Mouse (Mus musculus): ENCODE measurements at regions not wholly inside any gene's neighbourhood (a gene's known extent, or its start where the extent isn't known, plus 50 kb on each side); places are given as distances from the start of the nearest gene placed in this dataset.

DNA sequence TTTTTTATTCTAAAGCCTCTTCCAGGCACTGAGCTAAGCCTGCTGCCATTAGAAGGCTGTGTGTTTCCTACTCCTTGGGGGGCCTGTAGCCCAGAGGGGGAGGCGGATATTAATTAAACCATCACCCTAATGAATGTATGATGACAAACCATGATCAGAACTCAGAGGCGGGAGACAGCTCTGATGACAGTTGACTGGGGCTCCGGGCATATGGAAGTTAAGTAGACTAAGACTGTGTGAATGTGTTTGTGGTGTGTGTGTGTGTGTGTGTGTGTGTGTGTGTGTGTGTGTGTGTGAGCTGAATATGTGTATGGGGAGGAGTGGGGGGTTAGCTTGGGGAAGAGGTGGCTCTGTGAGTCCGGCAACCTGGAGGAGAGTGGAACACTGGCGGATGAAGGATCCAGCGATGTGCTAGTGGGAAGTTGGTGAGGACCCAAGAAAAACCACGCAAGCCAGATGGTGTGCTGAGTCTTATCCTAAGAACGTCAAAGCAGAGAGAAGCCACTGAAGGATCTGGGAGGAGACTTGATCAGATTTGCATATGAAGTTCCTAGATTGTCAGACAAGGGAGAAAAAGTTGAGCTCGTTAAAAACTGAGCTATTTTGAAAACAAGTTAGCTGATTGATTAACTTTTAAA, 256.7 kb downstream of the Lmx1a start:
- H3K9me3 ChIP-seq (replicated peaks), result no peaks in the 10 kb centered on the region
- 73% methylated on average over 9 of the region's 9 CpGs for WGBS
- no peak for DNase-seq (ENCODE audit: low spot score)

GRCm38 (mm10) chr1:167947866-167948265, 258.8 kb downstream of the Lmx1a start:
- peaks cover 11% of the 10 kb centered on the region; the same call in 1 of the 2 replicates for H3K4me1 ChIP-seq
- H3K4me3 ChIP-seq, result no peak overlapping the region
- H3K27me3 ChIP-seq (ENCODE audit: low read depth, poor library complexity, severe bottlenecking), result no peaks in the 10 kb centered on the region
- no peak for DNase-seq (ENCODE audit: low spot score)
- 81% methylated on average over 7 of the region's 7 CpGs for WGBS
- H3K27ac ChIP-seq (replicated peaks), result no peak overlapping the region
- H3K36me3 ChIP-seq, result no peaks in the 10 kb centered on the region
- peaks cover 6% of the 10 kb centered on the region; the same call in 1 of the 2 replicates for H3K9me3 ChIP-seq (replicated peaks)

More for the DNA sequence above, 256.7 kb downstream of the Lmx1a start:
- Histone ChIP-seq H3K4me1 (peaks cover 11% of the 10 kb centered on the region; the same call in 1 of the 2 replicates), H3K36me3 (no peaks in the 10 kb centered on the region), H3K27ac (replicated peaks) (no peak overlapping the region), H3K4me3 (no peak overlapping the region), H3K27me3 (ENCODE audit: low read depth, poor library complexity, severe bottlenecking) (no peaks in the 10 kb centered on the region)

DNA sequence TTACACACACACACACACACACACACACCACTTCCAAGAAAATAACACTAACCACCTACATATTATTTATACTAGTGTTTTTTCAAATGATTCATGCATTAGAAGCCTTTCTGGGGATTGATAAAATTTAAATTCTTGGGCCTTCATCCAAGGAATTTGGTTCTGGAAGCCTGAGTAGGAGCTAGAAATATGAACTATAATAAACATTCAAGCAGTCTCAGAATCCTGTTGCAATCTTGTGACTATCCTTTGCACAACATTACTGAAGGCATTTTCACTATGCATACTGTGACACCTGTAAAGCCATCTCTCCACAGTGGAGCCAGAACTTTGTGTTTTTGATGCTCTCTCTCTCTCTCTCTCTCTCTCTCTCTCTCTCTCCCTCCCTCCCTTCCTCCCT, 262.7 kb downstream of the Lmx1a start:
- peaks cover 6% of the 10 kb centered on the region; the same call in 1 of the 2 replicates for H3K9me3 ChIP-seq (replicated peaks)
- H3K36me3 ChIP-seq, result no peaks in the 10 kb centered on the region
- no peaks in the 10 kb centered on the region for H3K27me3 ChIP-seq (ENCODE audit: low read depth, poor library complexity, severe bottlenecking)
- H3K27ac ChIP-seq (replicated peaks), result no peak overlapping the region
- H3K4me1 ChIP-seq, result peaks cover 9% of the 10 kb centered on the region; the same call in 1 of the 2 replicates
- no peak for DNase-seq (ENCODE audit: low spot score)
- no peak overlapping the region for H3K4me3 ChIP-seq

GRCm38 (mm10) chr1:167958531-167958930, 269.5 kb downstream of the Lmx1a start:
- no peaks in the 10 kb centered on the region for H3K27me3 ChIP-seq (ENCODE audit: low read depth, poor library complexity, severe bottlenecking)
- 94% methylated on average over 6 of the region's 6 CpGs for WGBS
- DNase-seq (ENCODE audit: low spot score), result no peak
- no peaks in the 10 kb centered on the region for H3K9me3 ChIP-seq (replicated peaks)
- no peak overlapping the region for H3K4me3 ChIP-seq
- no peaks in the 10 kb centered on the region for H3K36me3 ChIP-seq
- H3K4me1 ChIP-seq, result no peaks in the 10 kb centered on the region
- no peak overlapping the region for H3K27ac ChIP-seq (replicated peaks)

- Histone ChIP-seq H3K4me3 (no peak overlapping the region), H3K4me1 (peaks cover 12% of the 10 kb centered on the region), H3K27me3 (ENCODE audit: low read depth, poor library complexity, severe bottlenecking) (no peaks in the 10 kb centered on the region), H3K9me3 (replicated peaks) (no peaks in the 10 kb centered on the region), H3K36me3 (no peaks in the 10 kb centered on the region), H3K27ac (replicated peaks) (no peak overlapping the region)
- no peak for DNase-seq (ENCODE audit: low spot score)
- 52% methylated on average over 3 of the region's 3 CpGs for WGBS
Measured at GRCm38 (mm10) chr1:167969545-167969944, 280.5 kb downstream of the Lmx1a start.

- no peaks in the 10 kb centered on the region for H3K9me3 ChIP-seq (replicated peaks)
- 55% methylated on average over 5 of the region's 5 CpGs for WGBS
- no peaks in the 10 kb centered on the region for H3K36me3 ChIP-seq
- H3K4me1 ChIP-seq, result peaks cover 12% of the 10 kb centered on the region
- H3K27ac ChIP-seq (replicated peaks), result no peak overlapping the region
- H3K27me3 ChIP-seq (ENCODE audit: low read depth, poor library complexity, severe bottlenecking), result no peaks in the 10 kb centered on the region
- H3K4me3 ChIP-seq, result no peak overlapping the region
- DNase-seq (ENCODE audit: low spot score), result no peak
Measured at GRCm38 (mm10) chr1:167969985-167970384, 280.9 kb downstream of the Lmx1a start.

DNA sequence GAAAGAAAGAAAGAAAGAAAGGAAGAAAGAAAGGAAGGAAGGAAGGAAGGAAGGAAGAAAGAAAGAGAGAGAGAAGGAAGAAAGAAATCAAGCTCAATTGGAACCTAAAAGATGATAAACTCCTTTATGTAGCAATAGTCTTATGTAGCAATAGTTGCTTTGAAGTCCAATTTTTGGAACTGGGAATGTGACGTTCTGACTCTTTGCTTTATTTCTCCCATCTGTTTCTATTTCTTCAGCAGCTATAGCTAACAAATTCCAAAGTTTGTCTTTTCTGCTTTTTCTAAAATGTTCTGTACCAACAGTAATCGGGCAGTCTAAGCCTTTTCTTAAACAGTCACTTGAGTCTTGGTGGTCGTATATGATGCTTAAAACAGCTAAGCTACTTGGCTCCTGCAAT, 287.7 kb downstream of the Lmx1a start:
- Histone ChIP-seq H3K9me3 (replicated peaks) (no peaks in the 10 kb centered on the region), H3K4me1 (no peaks in the 10 kb centered on the region), H3K27ac (replicated peaks) (no peak overlapping the region), H3K36me3 (no peaks in the 10 kb centered on the region), H3K4me3 (no peak overlapping the region), H3K27me3 (ENCODE audit: low read depth, poor library complexity, severe bottlenecking) (no peaks in the 10 kb centered on the region)
- no peak for DNase-seq (ENCODE audit: low spot score)
- WGBS, result 85% methylated on average over 3 of the region's 3 CpGs

DNA sequence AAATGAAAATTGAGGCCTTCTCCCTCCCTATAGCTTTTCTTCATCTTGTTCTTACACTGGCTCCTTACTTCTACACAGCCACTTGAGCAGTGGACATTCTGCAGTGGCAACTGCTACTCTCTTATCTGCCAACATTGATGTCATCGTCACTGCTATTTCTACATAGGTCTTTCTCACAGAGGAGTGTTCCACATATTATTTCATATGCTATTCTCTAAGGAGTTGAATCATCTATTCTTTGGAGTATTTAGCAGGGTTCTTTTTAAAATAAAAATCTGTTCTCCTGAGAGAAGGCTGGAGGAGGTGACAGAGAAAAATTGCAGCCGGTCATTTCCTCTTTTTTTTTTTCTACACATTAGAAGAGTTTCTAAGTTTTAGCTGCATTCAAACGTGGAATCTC, 290.1 kb downstream of the Lmx1a start:
- Histone ChIP-seq H3K27ac (replicated peaks) (no peak overlapping the region), H3K36me3 (no peaks in the 10 kb centered on the region), H3K4me1 (no peaks in the 10 kb centered on the region), H3K27me3 (ENCODE audit: low read depth, poor library complexity, severe bottlenecking) (no peaks in the 10 kb centered on the region), H3K4me3 (no peak overlapping the region), H3K9me3 (replicated peaks) (no peaks in the 10 kb centered on the region)
- DNase-seq (ENCODE audit: low spot score), result no peak
- 91% methylated on average over 3 of the region's 3 CpGs for WGBS

- H3K27ac ChIP-seq (replicated peaks), result no peak overlapping the region
- H3K27me3 ChIP-seq (ENCODE audit: low read depth, poor library complexity, severe bottlenecking), result no peaks in the 10 kb centered on the region
- no peak overlapping the region for H3K4me3 ChIP-seq
- no peak for DNase-seq (ENCODE audit: low spot score)
- no peaks in the 10 kb centered on the region for H3K4me1 ChIP-seq
- WGBS, result 91% methylated on average over 5 of the region's 5 CpGs
- H3K36me3 ChIP-seq, result no peaks in the 10 kb centered on the region
- H3K9me3 ChIP-seq (replicated peaks), result no peaks in the 10 kb centered on the region
Measured at GRCm38 (mm10) chr1:167979588-167979987, 290.6 kb downstream of the Lmx1a start.

DNA sequence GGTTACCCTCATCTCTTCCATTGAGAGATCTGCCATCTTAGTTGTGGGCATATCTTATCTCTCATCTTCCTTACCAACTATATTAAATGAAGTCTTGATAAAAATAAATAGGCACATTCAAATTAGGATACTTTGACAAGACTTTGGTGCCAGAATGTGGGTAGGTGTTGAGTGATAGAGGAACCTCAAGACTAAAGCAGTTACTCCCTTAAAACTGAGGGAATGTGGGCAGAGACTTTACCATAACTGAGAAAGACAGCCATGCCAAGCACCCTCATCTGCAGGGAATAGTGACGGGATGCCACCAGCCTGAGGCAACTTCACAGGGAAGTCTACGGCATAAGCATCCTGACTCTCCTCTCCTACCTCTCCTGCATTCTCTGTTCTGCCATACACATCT, 292.3 kb downstream of the Lmx1a start:
- no peak overlapping the region for H3K4me3 ChIP-seq
- no peaks in the 10 kb centered on the region for H3K36me3 ChIP-seq
- no peak overlapping the region for H3K27ac ChIP-seq (replicated peaks)
- DNase-seq (ENCODE audit: low spot score), result no peak
- H3K4me1 ChIP-seq, result no peaks in the 10 kb centered on the region
- no peaks in the 10 kb centered on the region for H3K9me3 ChIP-seq (replicated peaks)
- H3K27me3 ChIP-seq (ENCODE audit: low read depth, poor library complexity, severe bottlenecking), result no peaks in the 10 kb centered on the region
- WGBS, result 96% methylated on average over 2 of the region's 2 CpGs

- WGBS, result 89% methylated on average over 3 of the region's 3 CpGs
- no peak for DNase-seq (ENCODE audit: low spot score)
- no peaks in the 10 kb centered on the region for H3K36me3 ChIP-seq
Measured at GRCm38 (mm10) chr1:168007456-168007855, 318.4 kb downstream of the Lmx1a start.

GRCm38 (mm10) chr1:168008216-168008615, 319.2 kb downstream of the Lmx1a start:
- Histone ChIP-seq H3K27me3 (ENCODE audit: low read depth, poor library complexity, severe bottlenecking) (no peaks in the 10 kb centered on the region), H3K36me3 (no peaks in the 10 kb centered on the region), H3K9me3 (replicated peaks) (peaks cover 12% of the 10 kb centered on the region; the same call in 1 of the 2 replicates), H3K4me3 (no peak overlapping the region), H3K4me1 (peaks cover 3% of the 10 kb centered on the region), H3K27ac (replicated peaks) (no peak overlapping the region)
- whole genome bisulfite sequencing, result 87% methylated on average over 1 of the region's 1 CpGs
- DNase-seq (ENCODE audit: low spot score), result no peak

More at GRCm38 (mm10) chr1:168007456-168007855, 318.4 kb downstream of the Lmx1a start:
- Histone ChIP-seq H3K9me3 (replicated peaks) (peaks cover 12% of the 10 kb centered on the region; the same call in 1 of the 2 replicates), H3K27me3 (ENCODE audit: low read depth, poor library complexity, severe bottlenecking) (no peaks in the 10 kb centered on the region), H3K4me1 (peaks cover 10% of the 10 kb centered on the region), H3K27ac (replicated peaks) (no peak overlapping the region), H3K4me3 (no peak overlapping the region)

DNA sequence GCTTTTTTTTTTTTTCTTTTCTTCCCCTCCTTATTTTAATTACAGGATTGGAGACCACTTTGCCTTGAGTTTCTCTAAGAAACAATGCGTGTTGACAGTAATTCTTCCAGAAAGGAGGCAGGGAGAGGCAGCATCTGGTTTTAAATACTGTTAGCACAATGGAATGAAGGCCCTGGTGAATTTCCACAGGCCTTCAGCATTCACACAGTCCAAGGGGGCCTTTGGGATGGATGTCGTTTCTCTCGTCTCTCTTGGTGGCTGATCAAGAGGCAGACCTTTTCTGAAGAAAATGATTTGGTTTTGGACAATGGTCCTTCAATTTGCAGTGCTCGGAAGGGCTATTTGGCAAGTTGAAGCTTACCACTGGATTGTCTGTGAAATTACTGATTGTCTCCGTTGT, 321.4 kb downstream of the Lmx1a start:
- WGBS, result 66% methylated on average over 5 of the region's 5 CpGs
- H3K27me3 ChIP-seq (ENCODE audit: low read depth, poor library complexity, severe bottlenecking), result no peaks in the 10 kb centered on the region
- H3K36me3 ChIP-seq, result no peaks in the 10 kb centered on the region
- no peak overlapping the region for H3K4me3 ChIP-seq
- no peaks in the 10 kb centered on the region for H3K4me1 ChIP-seq
- no peak overlapping the region for H3K27ac ChIP-seq (replicated peaks)
- peaks cover 5% of the 10 kb centered on the region; the same call in 1 of the 2 replicates for H3K9me3 ChIP-seq (replicated peaks)
- DNase-seq (ENCODE audit: low spot score), result no peak
